ENCODE assay signal across 15 mouse cellular contexts in the genomic region with DNA sequence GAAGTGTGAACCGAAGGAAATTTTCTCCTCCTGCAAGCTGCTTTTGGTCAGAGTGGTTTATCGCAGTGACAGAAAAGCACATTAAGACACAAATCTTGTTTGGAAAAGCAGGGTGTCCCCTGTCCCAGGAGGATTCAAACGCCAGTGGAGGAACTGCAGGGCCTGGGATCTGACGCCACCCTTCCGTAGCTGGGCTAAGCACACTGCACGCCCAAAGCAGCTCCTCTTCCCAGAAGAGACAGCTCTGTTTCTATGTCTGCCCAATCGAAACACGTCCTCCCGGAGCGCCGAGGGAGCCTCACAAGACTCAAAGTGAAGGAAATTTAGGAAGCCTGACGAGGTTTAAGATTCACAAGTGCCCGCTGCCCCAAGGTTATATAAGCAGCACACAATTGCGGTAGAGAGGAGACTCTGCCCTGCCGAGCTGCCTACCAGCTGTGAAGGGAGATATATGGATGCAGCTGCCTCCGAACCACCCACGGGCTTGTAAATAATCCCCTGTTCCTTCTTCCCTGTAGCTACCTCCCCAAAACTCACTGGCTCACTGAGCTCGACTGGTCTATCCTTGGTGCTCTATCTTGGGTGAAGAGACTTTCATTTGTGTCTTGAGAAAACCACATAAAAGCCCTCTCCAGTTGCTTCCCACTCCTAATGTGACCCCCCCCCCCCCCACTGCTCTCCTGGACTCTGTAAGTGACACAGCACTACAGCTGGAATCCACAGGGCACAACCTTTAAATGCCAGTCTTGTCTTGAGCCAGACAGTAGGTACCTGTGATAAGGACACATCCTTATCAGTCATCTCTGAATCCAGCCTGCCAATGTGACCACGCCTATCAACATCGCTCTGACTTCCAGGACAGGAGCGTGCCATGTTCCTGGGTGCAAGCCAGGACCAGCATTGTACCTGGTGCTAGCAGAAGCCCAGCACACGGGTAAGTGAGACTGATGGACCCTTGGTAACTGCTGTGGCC. TPM values are rescaled to one million over a fixed set of nuclear protein-coding genes. Genes with fewer than 3 reads are reported as not detected.
A peak's percentile ranks its signal among the peaks of the same experiment; 100 is the strongest.
DNase-seq lines count a peak whose midpoint lies in the region; ATAC-seq lines count a peak whose summit lies in the region.
"Had no signal": no experiment of that assay in that cellular context is flagged by ENCODE, and none has a peak within 500 bp of the region (broad histone marks: within the 10 kb centered on the region; RNA-seq: fewer than 3 reads in every experiment).

No protein-coding gene starts in this region.

- H3K27ac ChIP-seq in kidney, embryonic 14.5 days (ENCODE audit: low read depth, low read length), result no peak overlapping the region
- 0 out of 2 replicates have a peak overlapping the region, but pooled peaks have one; percentile 38 for H3K27ac ChIP-seq in neural tube, embryonic 13.5 days (replicated peaks)
- H3K27ac ChIP-seq: heart, embryonic 15.5 days; hindbrain, postnatal 0 days had no signal

- intact Hi-C loops in gastrocnemius, postnatal 36 days (cut with DNase I), result no loop called here

- H3K4me1 ChIP-seq in kidney, embryonic 14.5 days (ENCODE audit: control insufficient read depth, insufficient read depth, low read length), result 0 out of 2 replicates have a peak, but pooled peaks cover 2% of the 10 kb centered on the region
- H3K4me1 ChIP-seq in neural tube, embryonic 13.5 days (replicated peaks), result peaks cover 10% of the 10 kb centered on the region
- H3K4me1 ChIP-seq: heart, embryonic 15.5 days had no signal

- H3K27me3 ChIP-seq in kidney, embryonic 14.5 days (ENCODE audit: control insufficient read depth, insufficient read depth, low read length), result no peaks in the 10 kb centered on the region
- no peaks in the 10 kb centered on the region for H3K27me3 ChIP-seq in neural tube, embryonic 13.5 days
- H3K27me3 ChIP-seq: heart, embryonic 15.5 days had no signal

- H3K9me3 ChIP-seq in kidney, embryonic 14.5 days (ENCODE audit: control insufficient read depth, low read length), result no peaks in the 10 kb centered on the region
- no peaks in the 10 kb centered on the region for H3K9me3 ChIP-seq in neural tube, embryonic 13.5 days
- H3K9me3 ChIP-seq: heart, embryonic 15.5 days had no signal

- peak; percentile 72 for ATAC-seq in kidney, embryonic 14.5 days (ENCODE audit: low FRiP score, low TSS enrichment)
- no peak for ATAC-seq in neural tube, embryonic 13.5 days (ENCODE audit: low read depth)
- ATAC-seq in megakaryocyte progenitor cell, adult 5-6 weeks (replicated peaks; ENCODE audit: poor library complexity), result peak; percentile 47
- ATAC-seq: hindbrain, postnatal 0 days had no signal

- H3K4me2 ChIP-seq in kidney, embryonic 14.5 days (replicated peaks; ENCODE audit: low read depth, low read length), result peak overlapping the region; percentile 30
- no peak overlapping the region for H3K4me2 ChIP-seq in neural tube, embryonic 13.5 days
- H3K4me2 ChIP-seq: heart, embryonic 15.5 days had no signal

- no peak overlapping the region for H3K4me3 ChIP-seq in kidney, embryonic 14.5 days (ENCODE audit: low read length)
- no peak overlapping the region for H3K4me3 ChIP-seq in neural tube, embryonic 13.5 days
- H3K4me3 ChIP-seq: heart, embryonic 15.5 days had no signal

- peaks cover 5% of the 10 kb centered on the region; the same call in 1 of the 2 replicates for H3K36me3 ChIP-seq in kidney, embryonic 14.5 days (ENCODE audit: control insufficient read depth, insufficient read depth, low read length)
- H3K36me3 ChIP-seq in neural tube, embryonic 13.5 days, result peaks cover 39% of the 10 kb centered on the region

- no peak overlapping the region for H3K9ac ChIP-seq in kidney, embryonic 14.5 days (ENCODE audit: low read depth, low read length)
- H3K9ac ChIP-seq in neural tube, embryonic 13.5 days, result no peak overlapping the region
- H3K9ac ChIP-seq: heart, embryonic 15.5 days had no signal

- DNase-seq in kidney, adult 11 months, result no peak
- DNase-seq in neural tube, embryonic 10.5 days (ENCODE audit: extremely low spot score, low spot score), result no peak
- no peak for DNase-seq in layer of hippocampus, postnatal 25 days (ENCODE audit: extremely low spot score in 1 of 2, low spot score in 1 of 2)
- DNase-seq in gastrocnemius, postnatal 36 days, result no peak
- DNase-seq in kidney, postnatal 36 days, result no peak
- DNase-seq: adrenal gland, postnatal 10 days; left cerebral cortex, postnatal 4 days; lung, postnatal 4 days; retina, postnatal 1 day; thymus, postnatal 25 days had no signal

- WGBS in kidney, embryonic 14.5 days, result 31% methylated on average over 22 of the region's 22 CpGs
- WGBS in neural tube, embryonic 13.5 days, result 56% methylated on average over 22 of the region's 22 CpGs

RNA-seq across cellular contexts. Expression of a gene that starts 54.7 kb away (rescaled TPM):
- 32.1 and 38.5 TPM in 2 replicates for polyA plus RNA-seq in kidney, embryonic 14.5 days (2014; fragmentation: Nextera tagmentation; extraction: Ambion mirVana)
- 30.4 and 38.1 TPM in 2 replicates for polyA plus RNA-seq in neural tube, embryonic 13.5 days (2015; fragmentation: Nextera tagmentation; extraction: Ambion mirVana)
- 13.9 and 15.9 TPM in 2 replicates for total RNA-seq in megakaryocyte progenitor cell, adult 5-6 weeks (2015)
- total RNA-seq in megakaryocyte progenitor cell, adult 5-6 weeks (2017), result 24.6 and 25.0 TPM in 2 replicates
- 10 to 100 TPM; 17.1 to 19.6 TPM for total RNA-seq in layer of hippocampus, postnatal 25 days (2021)
- total RNA-seq in gastrocnemius, postnatal 36 days (2021), result 1 to 10 TPM; 8.4 to 8.9 TPM
